Mouse (Mus musculus): ENCODE data around the gene Taf6. TPM values are rescaled to one million over a fixed set of nuclear protein-coding genes. Genes with fewer than 3 reads are reported as not detected.

The Taf6 gene
- polyA plus RNA-seq, 1 experiment = 2.8 TPM

DNA sequence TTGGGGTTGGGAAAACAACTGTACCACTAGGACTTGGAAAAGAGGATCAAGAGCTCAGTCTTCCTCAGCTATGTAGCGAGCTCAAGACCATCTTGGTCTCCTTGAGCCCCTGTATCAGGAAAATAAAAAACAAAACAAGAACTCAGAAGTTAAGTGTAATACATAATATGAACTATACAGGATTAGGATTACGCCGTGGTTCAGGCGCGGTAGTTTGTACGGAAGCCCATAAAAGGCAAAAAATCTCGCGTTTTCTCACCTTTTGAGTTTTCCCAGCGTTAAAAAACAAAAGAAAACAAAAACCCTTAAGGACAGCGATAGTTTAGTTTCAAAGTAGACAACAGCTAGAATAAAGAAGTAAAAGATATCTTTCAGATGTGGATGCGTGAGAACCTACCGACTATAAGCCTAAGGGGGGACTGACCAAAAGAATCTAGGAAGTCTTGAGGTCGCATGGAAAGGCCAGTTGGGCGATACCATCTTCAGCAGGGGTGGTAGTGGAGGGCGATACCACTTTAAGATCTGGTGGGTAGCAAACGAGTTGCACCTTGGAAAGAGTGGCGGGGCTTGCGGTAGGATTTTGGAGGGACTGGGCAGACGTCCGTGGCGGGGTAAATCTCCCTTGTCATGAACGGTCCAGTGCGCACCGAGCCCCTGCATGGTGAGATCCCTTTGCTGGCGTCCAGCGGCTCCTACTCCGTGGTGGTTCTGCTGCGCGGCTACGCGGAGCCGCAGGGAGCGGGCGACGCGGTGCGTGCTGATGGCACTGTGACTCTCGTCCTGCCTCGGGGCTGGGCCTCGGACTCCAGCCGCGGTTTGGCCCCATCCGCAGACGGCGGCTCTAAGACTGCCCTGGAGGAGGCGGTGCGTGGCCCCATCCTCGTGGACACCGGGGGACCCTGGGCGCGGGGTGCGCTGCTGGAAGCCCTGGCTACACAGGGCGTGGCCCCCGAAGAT, 6.8 kb upstream of the Taf6 start, which contains the start of gene Mblac1:
TSS of gene Mblac1 (plus strand) at position 544 of the 957 bp plus-strand sequence.
- Histone ChIP-seq H3K27me3 (ENCODE audit: control insufficient read depth) (no peaks in the 10 kb centered on the region), H3K9me3 (ENCODE audit: control insufficient read depth, low read length) (no peaks in the 10 kb centered on the region), H3K4me1 (ENCODE audit: control insufficient read depth) (peaks cover 31% of the 10 kb centered on the region), H3K4me3 (replicated peaks) (peak within 1 kb of the TSS; percentile 95), H3K36me3 (ENCODE audit: control insufficient read depth) (peaks cover 33% of the 10 kb centered on the region)
- no peak for TF ChIP-seq GATA1 (IDR thresholded peaks at IDR 0.05; ENCODE audit: low read length)
- no peak for TF ChIP-seq TAL1 (IDR thresholded peaks at IDR 0.05; ENCODE audit: low read length)

DNA sequence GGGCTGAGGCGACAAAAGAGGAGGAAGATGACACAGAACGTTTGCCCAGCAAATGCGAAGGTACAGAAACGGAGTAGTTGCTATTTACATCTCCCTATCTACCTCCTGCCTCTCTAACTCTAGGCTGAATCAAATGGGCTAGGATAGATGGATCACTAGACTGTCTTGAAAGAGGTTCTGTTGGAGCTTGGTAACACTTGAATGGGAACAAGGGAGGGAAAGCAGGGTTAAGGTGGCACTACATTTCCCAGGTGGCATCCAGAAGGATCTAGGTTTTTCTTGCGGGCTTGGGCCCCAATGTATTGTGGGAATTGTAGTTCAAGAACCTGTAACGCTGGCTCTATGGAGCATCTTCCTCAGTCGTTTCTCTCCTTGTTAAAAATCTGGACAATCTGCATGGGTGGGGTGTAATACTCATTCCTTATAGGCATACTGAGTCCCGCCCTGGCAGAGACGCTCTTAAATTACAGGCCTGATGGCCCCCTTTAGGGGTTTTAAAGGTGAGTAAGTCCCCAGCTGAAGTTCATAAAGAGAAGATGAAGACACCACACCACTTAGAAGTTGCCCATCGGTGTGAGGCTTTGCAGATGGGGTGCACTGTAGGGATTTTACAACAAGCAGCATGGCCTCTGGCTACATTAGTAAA, 533 bp upstream of the Taf6 start:
- peaks cover 33% of the 10 kb centered on the region for H3K4me1 ChIP-seq (ENCODE audit: control insufficient read depth)
- TF ChIP-seq GATA1 (IDR thresholded peaks at IDR 0.05; ENCODE audit: low read length) (no peak), TAL1 (IDR thresholded peaks at IDR 0.05; ENCODE audit: low read length) (no peak)

DNA sequence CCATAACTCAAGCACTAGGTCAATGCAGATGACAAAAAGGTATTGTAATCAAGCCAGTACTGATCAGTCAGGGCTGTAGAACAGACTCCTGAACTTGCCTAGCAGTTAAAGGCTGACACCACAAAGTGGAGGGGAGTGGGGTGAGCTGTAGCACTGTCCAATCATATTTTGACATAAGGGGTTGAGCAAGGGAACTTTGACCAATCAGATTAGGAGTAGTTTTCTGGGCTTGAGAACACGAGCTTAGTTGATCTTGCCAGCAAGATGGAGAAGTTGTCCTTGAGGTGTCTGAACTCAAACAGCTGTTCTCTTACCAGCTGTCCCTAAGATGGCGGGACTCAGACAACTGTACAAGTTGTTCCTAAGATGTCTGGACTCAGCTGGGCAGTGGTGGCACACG, 14.0 kb downstream of the Taf6 start:
- Histone ChIP-seq H3K4me3 (replicated peaks) (peak overlapping the region; percentile 95), H3K36me3 (ENCODE audit: control insufficient read depth) (peaks cover 82% of the 10 kb centered on the region), H3K9me3 (ENCODE audit: control insufficient read depth, low read length) (no peaks in the 10 kb centered on the region), H3K4me1 (ENCODE audit: control insufficient read depth) (peaks cover 45% of the 10 kb centered on the region), H3K27me3 (ENCODE audit: control insufficient read depth) (no peaks in the 10 kb centered on the region)
- TF ChIP-seq TAL1 (IDR thresholded peaks at IDR 0.05; ENCODE audit: low read length) (no peak), GATA1 (IDR thresholded peaks at IDR 0.05; ENCODE audit: low read length) (no peak)

More for the DNA sequence above, 533 bp upstream of the Taf6 start:
- Histone ChIP-seq H3K9me3 (ENCODE audit: control insufficient read depth, low read length) (no peaks in the 10 kb centered on the region), H3K27me3 (ENCODE audit: control insufficient read depth) (no peaks in the 10 kb centered on the region), H3K4me3 (replicated peaks) (peak overlapping the region; percentile 90), H3K36me3 (ENCODE audit: control insufficient read depth) (peaks cover 45% of the 10 kb centered on the region)

DNA sequence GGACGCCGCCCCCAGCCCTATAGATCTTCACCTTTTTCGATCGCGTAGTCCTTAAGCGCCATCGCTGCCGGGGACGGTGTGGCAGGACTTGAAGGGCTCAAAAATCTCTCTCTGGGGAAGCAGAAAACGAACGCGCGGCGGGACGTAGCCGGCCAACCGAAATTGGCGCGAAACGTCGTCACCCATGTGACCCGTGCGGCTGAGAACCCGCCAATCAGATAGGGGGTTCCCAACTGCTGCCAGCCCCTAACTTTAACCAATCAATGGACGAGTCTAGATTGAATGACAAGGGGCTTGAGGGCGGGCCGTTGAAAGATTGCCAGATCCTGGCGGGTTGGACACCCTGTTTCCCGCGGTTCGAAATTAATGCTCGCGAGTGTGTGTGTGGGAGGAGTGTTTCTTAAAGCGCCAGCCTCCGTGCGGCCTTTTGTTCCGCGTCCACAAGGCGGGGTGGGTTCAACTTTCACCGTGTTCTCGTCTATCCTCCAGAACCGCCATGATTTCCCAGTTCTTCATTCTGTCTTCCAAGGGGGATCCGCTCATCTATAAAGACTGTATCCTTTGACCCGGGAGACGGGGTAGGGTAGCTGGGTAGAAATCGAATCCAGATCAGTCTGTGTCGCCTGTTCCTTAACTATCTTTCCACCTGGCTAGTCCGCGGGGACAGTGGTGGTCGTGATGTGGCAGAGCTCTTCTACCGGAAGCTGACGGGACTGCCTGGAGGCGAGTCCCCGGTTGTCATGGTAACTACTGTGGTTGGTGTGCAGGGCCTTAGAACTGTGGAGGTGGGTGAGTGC, 15.4 kb downstream of the Taf6 start, which contains the start of the genes Ap4m1 and Mcm7:
TSS of gene Ap4m1 (plus strand) at position 308 of the 797 bp plus-strand sequence.
TSS of gene Mcm7 (minus strand) at position 728 of the 797 bp plus-strand sequence.
- H3K9me3 ChIP-seq (ENCODE audit: control insufficient read depth, low read length) = no peaks in the 10 kb centered on the region
- H3K4me1 ChIP-seq (ENCODE audit: control insufficient read depth) = peaks cover 54% of the 10 kb centered on the region
- peak within 1 kb of the TSS; percentile 95 for H3K4me3 ChIP-seq (replicated peaks)
- peaks cover 82% of the 10 kb centered on the region for H3K36me3 ChIP-seq (ENCODE audit: control insufficient read depth)
- TF ChIP-seq GATA1 (IDR thresholded peaks at IDR 0.05; ENCODE audit: low read length) = peak; percentile 77
- no peak for TF ChIP-seq TAL1 (IDR thresholded peaks at IDR 0.05; ENCODE audit: low read length)
- no peaks in the 10 kb centered on the region for H3K27me3 ChIP-seq (ENCODE audit: control insufficient read depth)

DNA sequence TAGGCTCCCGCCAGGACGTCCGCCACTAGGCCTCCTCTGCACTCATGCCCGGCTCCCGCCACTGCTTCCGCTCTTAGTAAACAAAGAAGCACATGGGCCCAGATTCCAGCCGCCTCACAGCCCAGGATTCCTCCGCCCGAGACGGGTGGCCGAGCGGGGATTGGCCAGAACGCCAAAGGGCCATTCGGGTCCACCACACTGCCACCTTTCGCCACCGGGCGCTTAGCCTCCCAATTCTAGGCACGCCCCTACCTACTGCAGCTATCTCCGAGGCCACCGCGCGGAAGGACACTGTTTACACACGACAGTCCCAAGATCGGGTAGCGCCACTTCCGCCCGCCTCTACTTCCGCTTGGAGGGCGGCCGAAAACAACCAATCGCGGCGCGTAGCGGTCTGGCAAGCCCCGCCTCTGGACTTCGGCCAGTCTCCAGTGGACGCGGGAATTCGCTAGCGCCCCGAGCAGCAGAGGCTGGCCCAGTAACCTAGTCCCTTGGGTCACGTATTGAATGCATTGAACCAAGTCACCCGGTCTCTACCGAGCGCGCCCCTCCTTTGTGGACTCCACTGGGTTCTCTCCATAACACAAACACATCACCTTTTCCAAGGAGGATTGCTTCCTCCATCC, 16.2 kb downstream of the Taf6 start:
- H3K27me3 ChIP-seq (ENCODE audit: control insufficient read depth) = no peaks in the 10 kb centered on the region
- no peaks in the 10 kb centered on the region for H3K9me3 ChIP-seq (ENCODE audit: control insufficient read depth, low read length)
- peaks cover 57% of the 10 kb centered on the region for H3K4me1 ChIP-seq (ENCODE audit: control insufficient read depth)
- peak overlapping the region; percentile 95 for H3K4me3 ChIP-seq (replicated peaks)
- TF ChIP-seq TAL1 (IDR thresholded peaks at IDR 0.05; ENCODE audit: low read length) (no peak), GATA1 (IDR thresholded peaks at IDR 0.05; ENCODE audit: low read length) (no peak)
- H3K36me3 ChIP-seq (ENCODE audit: control insufficient read depth) = peaks cover 83% of the 10 kb centered on the region

DNA sequence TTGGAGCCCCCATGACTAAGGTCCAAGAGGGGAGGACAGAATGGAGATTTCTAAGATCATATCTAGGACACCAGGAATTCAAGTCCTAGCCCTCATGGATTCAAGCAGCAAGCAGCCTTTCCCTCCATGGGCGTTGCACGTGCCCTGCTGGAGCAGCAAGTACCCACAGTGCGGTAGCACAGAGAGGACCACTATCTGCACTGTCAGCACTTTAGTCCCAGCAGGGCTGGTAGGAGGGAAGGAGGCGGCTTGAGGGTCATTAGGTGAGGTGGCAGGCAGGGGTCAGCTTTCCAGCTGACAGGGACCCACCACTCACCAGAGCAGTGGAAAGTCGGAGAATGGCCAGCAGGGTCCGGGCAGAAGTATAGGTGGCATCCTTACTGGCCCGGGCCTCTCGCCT, 21.7 kb downstream of the Taf6 start:
- no peaks in the 10 kb centered on the region for H3K9me3 ChIP-seq (ENCODE audit: control insufficient read depth, low read length)
- H3K36me3 ChIP-seq (ENCODE audit: control insufficient read depth) = peaks cover 86% of the 10 kb centered on the region
- peaks cover 64% of the 10 kb centered on the region for H3K4me1 ChIP-seq (ENCODE audit: control insufficient read depth)
- H3K27me3 ChIP-seq (ENCODE audit: control insufficient read depth) = no peaks in the 10 kb centered on the region
- H3K4me3 ChIP-seq (replicated peaks) = no peak overlapping the region
- no peak for TF ChIP-seq TAL1 (IDR thresholded peaks at IDR 0.05; ENCODE audit: low read length)
- no peak for TF ChIP-seq GATA1 (IDR thresholded peaks at IDR 0.05; ENCODE audit: low read length)

DNA sequence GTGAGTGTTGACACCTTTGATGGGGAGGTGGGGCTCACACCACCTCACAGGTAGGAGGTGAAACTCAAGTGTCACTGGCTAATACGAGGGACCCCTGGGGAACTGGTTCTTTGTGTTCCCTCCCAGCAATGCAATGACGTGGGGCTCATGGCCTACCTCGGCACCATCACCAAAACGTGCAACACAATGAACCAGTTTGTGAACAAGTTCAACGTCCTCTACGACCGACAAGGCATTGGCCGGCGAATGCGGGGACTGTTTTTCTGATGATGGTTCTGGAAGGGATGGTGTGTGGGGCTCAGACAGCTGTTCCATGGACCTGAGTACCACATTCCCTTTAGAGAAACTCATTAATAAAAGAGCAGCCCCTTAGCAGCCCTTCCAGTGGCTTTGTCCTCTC, 23.6 kb downstream of the Taf6 start:
- TF ChIP-seq GATA1 (IDR thresholded peaks at IDR 0.05; ENCODE audit: low read length) = no peak
- TF ChIP-seq TAL1 (IDR thresholded peaks at IDR 0.05; ENCODE audit: low read length) = no peak
- peaks cover 55% of the 10 kb centered on the region for H3K4me1 ChIP-seq (ENCODE audit: control insufficient read depth)

DNA sequence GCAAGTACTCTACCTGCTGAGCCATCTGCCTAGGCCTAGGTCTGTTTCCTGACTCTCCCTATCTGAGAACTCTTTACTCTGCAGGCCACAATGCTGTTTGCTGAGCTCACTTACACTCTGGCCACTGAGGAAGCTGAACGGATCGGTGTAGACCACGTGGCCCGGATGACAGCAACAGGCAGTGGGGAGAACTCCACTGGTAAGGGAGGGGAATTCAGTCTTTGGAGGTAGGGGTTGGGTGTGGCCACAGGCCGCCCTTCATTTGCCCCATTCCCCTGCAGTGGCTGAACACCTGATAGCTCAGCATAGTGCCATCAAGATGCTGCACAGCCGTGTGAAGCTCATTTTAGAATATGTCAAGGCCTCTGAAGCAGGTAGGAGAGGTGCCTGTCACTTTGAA, 24.2 kb downstream of the Taf6 start:
- TF ChIP-seq GATA1 (IDR thresholded peaks at IDR 0.05; ENCODE audit: low read length) = no peak
- TF ChIP-seq TAL1 (IDR thresholded peaks at IDR 0.05; ENCODE audit: low read length) = no peak
- no peak overlapping the region for H3K4me3 ChIP-seq (replicated peaks)
- peaks cover 52% of the 10 kb centered on the region for H3K4me1 ChIP-seq (ENCODE audit: control insufficient read depth)

More for the DNA sequence above, 23.6 kb downstream of the Taf6 start:
- Histone ChIP-seq H3K4me3 (replicated peaks) (no peak overlapping the region), H3K36me3 (ENCODE audit: control insufficient read depth) (peaks cover 67% of the 10 kb centered on the region), H3K9me3 (ENCODE audit: control insufficient read depth, low read length) (no peaks in the 10 kb centered on the region), H3K27me3 (ENCODE audit: control insufficient read depth) (no peaks in the 10 kb centered on the region)

More for the DNA sequence above, 24.2 kb downstream of the Taf6 start:
- H3K9me3 ChIP-seq (ENCODE audit: control insufficient read depth, low read length) = no peaks in the 10 kb centered on the region
- no peaks in the 10 kb centered on the region for H3K27me3 ChIP-seq (ENCODE audit: control insufficient read depth)
- peaks cover 61% of the 10 kb centered on the region for H3K36me3 ChIP-seq (ENCODE audit: control insufficient read depth)
